Mouse (Mus musculus): ENCODE data around the gene Gm21760.
"Not testable (repeated sequence)": the region's sequence is repeated elsewhere in the genome, so short reads cannot be mapped to it uniquely, and the experiment has no call there.

Gm21760 gene

GRCm38 (mm10) chrY:80133479-80133878, at the start of gene Gm21760:
Gene Gm21760, plus strand, starts transcription at chrY:80133779.
- DNase-seq (ENCODE audit: low spot score): not testable (repeated sequence)
